Mouse (Mus musculus) thymus, postnatal 25 days (tissue): ENCODE data around the gene Rsph9.

ENCODE experiments used
- DNase-seq: peaks from one replicate; pipeline ENCODE4 v3.0.0; 2022

The Rsph9 gene

DNA sequence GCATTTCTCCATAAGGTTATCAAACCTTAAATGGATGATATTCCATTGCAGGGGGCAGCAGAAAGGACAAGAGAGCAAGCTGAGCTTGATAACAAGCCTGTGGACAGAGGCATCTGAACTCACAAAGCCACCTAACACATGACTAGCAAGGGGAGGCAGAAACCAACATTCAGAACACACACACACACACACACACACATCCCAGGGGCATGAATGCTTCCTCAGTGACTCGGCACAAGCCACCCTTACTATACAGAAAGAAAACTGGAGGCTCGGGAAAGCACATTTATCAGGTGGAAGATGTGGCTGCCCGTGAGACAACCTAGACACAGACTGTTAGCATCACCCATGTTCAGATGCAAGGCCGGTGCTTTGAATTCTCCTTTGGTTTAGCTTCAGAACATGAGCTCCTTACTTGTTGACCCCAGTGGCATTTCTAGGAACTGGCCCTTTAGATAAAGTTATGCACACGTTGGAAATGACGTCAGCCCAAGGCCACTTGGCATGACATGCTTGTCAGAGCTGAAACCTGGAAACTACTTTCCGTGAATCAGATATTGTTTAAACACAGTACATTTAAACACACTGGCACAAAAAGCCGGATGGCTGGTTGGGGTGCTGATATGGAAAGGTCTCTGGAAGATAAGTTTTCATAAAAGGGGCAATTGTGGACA lies 5.3 kb downstream of the Rsph9 start:
- no peak for DNase-seq

DNA sequence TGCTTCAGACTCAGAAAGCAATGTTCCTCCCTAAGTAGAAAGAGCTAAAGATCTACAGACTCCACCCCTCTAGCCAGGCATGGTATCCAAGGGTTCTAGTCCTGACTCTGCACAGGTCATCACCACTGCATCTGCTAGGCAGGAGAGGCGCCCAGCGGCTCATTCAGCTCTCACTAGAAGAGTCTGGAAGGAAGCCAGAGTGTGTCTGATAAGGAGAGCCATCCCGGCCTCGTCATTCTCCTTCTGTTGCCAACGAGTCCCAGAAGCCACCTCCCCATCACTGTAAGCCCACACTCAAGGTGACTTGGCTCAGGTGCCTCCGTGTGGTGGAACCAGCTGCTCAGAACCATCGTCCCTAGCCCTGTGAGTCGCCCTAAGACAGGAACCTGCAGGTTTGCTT lies 11.2 kb downstream of the Rsph9 start:
- no peak for DNase-seq

- peak; percentile 78 for DNase-seq
These were observed 11.8 kb downstream of the Rsph9 start for GRCm38 (mm10) chr17:46132058-46132718.

DNA sequence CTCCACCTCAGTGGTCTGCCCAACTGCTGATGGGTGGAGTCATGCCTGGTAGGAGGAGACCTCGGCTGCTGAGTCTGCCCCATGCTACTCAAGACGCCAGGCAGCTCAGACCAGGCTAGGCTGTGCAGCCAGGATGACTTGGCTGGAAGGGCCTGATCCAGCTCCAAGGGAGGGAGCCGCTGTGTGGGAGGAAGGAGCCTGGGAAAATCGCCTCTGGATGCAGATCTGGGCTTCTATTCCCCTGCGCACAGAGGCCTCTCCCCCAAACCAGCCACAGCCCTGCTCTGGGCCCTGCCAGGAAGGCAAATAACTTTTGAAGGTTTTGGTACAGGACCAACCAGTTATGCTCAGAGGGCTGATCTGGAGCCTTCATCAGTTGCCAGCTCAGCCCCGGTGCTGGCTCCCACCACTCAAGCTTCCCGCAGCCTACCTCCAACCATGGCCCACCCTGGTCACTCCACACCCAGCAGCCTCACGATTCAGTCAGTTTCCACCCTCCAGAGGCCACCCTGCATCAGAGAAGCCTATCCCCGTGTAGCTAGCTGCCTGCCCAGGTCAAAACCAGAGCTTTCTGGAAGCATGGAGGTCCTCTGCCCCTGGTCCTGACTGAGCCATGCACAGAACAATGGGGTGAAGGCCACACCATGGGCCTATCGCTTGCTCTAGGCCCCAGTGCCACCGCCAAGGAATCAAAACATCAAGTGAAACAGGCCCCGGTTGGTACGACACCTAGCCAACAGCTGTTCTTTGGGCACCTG lies 14.1 kb downstream of the Rsph9 start:
- DNase-seq, result no peak

DNA sequence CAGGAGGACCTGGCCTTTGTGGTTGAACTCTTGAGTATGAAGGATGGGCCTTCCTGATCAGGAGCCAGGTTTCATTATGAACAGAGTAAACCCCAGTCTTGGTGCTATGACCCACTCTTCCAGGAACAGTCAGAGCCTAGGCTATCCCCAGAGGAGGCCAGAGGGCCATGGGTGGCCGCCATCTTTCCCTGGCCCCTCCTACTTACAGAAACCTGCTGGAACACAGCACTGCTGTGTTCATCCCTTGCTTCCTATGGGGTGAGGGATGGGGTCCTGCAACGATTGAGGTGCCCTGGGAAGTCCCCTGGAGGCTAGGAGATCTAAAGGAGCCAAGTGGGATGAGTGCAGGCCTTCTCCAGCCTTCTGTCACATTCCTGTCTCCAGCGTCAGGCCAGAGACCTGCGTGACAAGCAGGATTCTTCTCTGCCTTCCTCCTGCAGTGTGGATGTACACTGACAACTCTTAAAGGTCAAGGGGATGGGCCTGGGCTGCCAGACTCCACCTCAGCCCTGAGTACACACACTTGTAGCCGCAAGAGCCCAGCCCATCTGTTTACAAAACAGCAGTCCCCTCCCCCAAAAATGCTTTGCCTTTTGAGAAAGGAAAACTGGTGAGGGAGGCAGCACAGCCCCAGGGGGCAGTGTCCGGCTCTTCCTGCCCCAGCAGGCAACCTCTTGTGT lies 16.1 kb downstream of the Rsph9 start:
- no peak for DNase-seq

GRCm38 (mm10) chr17:46126608-46127007 lies 17.4 kb downstream of the Rsph9 start:
- no peak for DNase-seq

- DNase-seq, result no peak
These were observed 19.9 kb downstream of the Rsph9 start for GRCm38 (mm10) chr17:46123953-46124700.

- DNase-seq, result no peak
These were observed 20.7 kb downstream of the Rsph9 start for GRCm38 (mm10) chr17:46123285-46123684.

DNA sequence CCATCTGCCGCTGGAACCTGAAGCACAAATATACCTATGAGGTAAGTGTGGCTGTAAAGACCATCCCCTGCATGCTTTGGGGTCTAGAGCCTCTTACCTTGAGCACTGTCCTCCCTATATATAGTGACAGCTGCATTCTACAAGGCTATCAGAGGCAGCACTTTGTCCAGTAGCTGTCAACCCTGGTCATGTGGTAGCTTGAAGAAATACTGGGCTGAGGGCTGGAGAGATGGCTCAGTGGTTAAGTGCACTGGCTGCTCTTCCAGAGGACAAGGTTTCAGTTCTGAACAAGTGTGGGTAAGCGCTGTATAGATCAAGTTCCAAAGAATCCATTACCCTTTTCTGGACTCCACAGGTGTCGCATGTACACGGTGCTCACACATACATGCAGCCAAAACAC lies 21.2 kb downstream of the Rsph9 start:
- no peak for DNase-seq

DNA sequence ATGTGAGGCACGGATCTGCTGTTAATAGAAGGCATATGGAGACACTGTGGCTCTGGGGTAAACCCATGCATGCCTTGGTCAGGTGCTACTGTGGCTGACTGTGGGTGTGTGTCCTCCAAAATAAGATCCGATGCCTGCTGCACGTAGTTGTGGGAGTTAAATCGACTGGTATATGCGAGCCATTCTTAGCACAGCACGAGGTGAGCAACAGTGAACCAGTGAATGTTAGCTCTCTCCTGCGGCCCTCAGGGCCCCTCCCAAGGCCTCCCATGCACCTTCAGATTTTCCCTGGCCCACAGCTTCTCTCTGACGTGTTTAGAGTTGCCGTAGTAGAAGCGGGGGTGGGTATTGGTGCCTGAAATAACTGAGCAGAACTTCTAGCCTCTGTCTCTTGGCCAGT lies 24.4 kb downstream of the Rsph9 start:
- no peak for DNase-seq

- no peak for DNase-seq
These were observed 25.6 kb downstream of the Rsph9 start for GRCm38 (mm10) chr17:46118423-46118850.

GRCm38 (mm10) chr17:46117623-46118422 lies 26.2 kb downstream of the Rsph9 start:
- no peak for DNase-seq

GRCm38 (mm10) chr17:46116881-46117280 lies 27.1 kb downstream of the Rsph9 start:
- DNase-seq, result no peak

GRCm38 (mm10) chr17:46116138-46116537 lies 27.9 kb downstream of the Rsph9 start:
- DNase-seq, result no peak

- no peak for DNase-seq
These were observed 28.5 kb downstream of the Rsph9 start for GRCm38 (mm10) chr17:46115489-46115888.

DNA sequence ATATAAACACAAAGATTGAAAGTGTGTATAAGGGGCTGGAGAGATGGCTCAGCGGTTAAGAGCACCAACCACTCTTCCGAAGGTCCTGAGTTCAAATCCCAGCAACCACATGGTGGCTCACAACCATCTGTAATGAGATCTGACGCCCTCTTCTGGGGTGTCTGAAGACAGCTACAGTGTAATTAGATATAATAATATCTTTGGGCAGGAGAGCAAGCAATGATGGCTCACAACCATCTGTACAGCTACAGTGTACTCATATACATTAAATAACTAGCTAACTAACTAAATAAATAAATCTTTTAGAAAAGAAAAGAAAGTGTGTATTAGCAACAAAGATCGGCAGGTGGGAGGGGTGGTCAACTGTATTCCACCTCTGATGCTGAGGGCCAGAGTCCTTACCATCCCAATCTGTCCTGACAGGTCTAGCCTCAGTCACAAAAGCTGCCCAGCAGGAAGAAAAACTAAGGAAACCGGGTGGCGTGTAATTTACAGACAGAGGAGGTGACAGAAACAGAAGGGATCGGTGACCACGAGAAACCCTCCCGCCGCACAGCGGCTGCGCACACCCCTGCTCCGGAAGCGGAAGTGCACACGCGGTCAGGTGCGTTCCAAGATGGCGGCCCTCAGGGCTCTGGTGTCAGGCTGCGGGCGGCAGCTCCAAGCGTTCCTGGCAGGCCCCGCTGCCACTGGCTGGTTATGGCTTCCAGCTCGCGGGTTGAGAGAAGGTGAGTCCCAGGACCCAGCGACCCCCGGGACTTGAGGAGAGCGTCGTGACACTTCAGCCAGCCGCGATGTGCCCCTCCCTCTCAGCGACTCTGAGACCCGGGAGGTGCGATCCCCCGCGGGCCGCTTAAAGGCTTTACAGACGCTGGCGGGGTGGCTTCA lies 33.4 kb downstream of the Rsph9 start, which contains the start of gene Mrps18a:
Gene Mrps18a, plus strand, starts transcription at position 585 of the 888 bp plus-strand sequence.
- peak; percentile 79 for DNase-seq

- DNase-seq, result no peak
These were observed 35.7 kb downstream of the Rsph9 start for GRCm38 (mm10) chr17:46108286-46108685.

DNA sequence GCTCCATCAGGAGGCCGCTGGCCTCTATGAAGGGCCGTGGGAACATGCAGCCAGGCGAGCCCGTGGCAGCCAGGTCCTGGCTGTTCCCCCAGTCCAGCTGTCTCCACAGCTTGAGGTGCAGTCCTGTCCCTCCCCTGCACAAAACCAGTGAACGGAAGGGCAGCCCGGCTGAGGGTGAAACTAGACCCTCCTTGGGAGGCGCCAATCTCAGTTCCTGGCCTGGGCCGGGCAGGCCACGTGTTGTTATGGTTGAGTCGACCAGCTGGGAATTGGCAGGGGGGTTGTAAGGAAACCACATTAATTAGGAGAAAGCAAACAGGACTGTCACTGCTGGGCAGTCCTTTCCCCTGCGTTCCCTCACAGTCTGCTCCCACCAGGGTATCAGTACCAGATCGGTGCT lies 39.5 kb downstream of the Rsph9 start:
- DNase-seq, result no peak

- no peak for DNase-seq
These were observed 41.3 kb downstream of the Rsph9 start for GRCm38 (mm10) chr17:46102608-46103159.

DNA sequence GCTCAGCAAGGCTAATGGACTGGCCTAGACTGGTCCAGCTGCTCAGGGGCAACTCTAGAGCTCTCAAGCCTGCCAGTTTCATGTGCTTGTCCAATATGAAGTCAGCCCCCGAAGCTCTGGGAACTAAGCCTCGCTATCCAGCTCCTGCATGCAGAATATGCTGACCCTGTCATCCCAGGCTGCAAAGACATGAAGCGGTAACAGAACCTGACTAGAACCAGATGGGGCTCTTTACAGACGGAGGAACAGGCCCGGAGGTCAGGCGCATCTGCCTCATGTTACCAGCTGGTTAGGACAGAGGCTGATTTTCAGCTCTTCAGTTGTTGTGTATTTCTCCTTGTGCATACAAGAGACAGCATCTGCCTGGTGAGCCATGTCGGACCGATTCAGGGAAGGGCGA lies 42.1 kb downstream of the Rsph9 start:
- DNase-seq, result no peak
